Mouse (Mus musculus) left cerebral cortex, postnatal 4 days (tissue): Measurements from ENCODE around the gene Borcs8. TPM values are rescaled to one million over a fixed set of nuclear protein-coding genes. Genes with fewer than 3 reads are reported as not detected.

Experiments used
- DNase-seq: peaks from one replicate; pipeline ENCODE4 v3.0.0-alpha.2; 2022
- intact Hi-C: fragments of 180-260 bp; cut with DNase I; formaldehyde crosslinking; loops from one replicate; pipeline ENCODE4 v1.15.1; 2025
- total RNA-seq, 2 experiments: library from RNA; stranded (reverse); gene quantifications; 2 replicates each; pipeline ENCODE4 v1.2.3; 2021

Borcs8 gene
- total RNA-seq, 2 experiments from 2014 or later: 42.2 to 44.7 TPM

DNA sequence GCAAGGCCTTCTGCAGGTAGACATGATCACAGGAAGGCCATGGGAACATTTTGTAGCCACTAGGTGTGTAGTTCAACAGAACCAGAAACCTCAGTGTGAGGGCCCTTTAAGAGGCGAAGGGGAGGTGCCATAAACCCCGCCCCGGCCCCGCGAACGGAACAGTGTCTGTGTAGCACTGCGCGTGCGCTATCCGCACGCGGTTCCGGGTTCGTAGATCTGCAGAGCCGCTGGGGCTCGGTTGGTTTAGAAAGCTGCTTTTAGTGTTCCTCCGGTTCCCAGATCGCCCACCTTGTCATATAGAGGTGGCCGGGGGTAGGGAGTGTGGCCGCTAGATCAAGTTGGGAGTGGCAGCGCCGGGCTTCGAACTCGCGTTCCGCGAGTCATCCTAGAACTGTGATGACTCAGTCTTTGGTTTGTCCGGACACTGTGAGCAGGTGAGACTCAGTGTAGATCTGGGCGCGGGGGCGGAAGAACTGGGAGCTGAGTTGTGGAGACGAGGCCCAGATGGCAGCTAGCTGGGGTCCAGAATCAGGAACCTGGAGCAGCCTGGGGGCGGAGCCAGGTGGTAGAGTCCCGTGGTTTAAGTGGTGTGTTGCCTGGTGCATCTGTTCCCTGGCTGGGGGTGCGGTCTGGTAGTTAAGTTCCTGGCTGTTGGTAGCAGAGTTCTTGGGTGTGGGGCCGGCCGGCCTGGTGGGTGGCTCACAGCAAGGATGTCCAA, 8.0 kb upstream of the Borcs8 start, which contains the start of gene Nr2c2ap:
Gene Nr2c2ap, plus strand, starts transcription at position 168 of the 718 bp plus-strand sequence.
- intact Hi-C loops: no loop called here

DNA sequence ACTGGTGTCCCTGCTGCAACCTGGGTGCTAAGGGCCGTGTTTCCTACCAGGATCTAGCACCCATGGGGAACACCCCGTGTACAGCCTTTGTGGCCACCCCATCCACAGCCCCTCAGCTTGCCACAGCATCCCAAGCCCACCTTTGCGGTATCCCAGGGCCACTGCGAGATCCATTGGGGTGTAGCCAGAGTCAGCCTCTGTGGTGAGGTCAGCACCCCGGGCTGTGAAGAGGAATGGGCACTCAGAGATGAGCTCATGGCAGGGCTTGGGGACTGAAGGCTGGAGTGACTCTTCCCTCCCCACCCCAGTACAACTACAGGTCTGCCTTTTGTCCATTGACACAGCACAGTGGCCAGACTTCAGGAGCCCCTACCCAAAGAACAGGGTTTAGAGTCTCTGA, 5.2 kb upstream of the Borcs8 start:
- intact Hi-C loops: no loop called here
- no peak for DNase-seq

More for the DNA sequence above, 8.0 kb upstream of the Borcs8 start, which contains the start of gene Nr2c2ap:
- DNase-seq: peak; percentile 85

GRCm38 (mm10) chr8:70134931-70135330, 4.4 kb upstream of the Borcs8 start:
- DNase-seq: no peak
- intact Hi-C loops: no loop called here

DNA sequence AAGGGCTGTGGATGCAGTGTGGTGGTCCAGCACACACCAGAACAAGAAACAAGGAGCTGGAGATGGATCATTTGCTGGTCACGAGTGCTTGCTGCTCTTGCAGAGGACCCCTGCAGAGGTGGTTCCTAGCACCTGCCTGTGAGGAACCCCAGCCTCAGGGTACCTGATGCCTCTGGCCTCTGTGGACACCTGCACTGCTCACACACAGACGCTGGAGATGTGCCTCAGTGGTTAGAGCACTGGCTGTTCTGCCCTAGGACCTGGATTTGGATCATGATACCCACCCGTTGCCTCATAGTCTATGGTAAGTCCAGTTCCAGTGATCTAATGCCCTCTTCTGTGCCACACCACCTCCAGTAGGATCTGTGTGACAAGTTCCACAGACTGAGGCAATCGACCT, 2.7 kb upstream of the Borcs8 start:
- no peak for DNase-seq
- intact Hi-C loops: no loop called here

- DNase-seq: no peak
- intact Hi-C loops: no loop called here
These were observed 1.4 kb upstream of the Borcs8 start for GRCm38 (mm10) chr8:70137890-70138289.

DNA sequence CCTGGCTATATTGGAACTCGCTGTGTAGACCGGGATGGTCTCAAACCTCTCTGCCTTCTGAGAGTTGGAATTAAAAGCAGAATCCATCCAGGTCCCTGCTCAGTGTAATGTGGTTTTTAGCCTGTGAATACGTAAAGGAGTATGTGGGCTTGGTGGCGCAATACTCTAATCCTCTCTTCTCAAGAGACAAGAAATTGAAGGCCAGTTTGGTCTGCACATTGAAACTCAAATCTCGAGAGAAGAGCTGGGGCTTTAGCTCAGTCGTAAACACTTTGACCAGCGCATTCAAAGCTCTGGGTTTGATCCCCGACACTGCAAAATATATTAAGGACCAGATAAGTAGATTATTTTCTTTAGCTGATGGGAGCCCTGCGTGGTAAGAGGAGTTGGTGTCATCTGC, 682 bp downstream of the Borcs8 start:
- intact Hi-C loops: no loop called here
- DNase-seq: no peak

DNA sequence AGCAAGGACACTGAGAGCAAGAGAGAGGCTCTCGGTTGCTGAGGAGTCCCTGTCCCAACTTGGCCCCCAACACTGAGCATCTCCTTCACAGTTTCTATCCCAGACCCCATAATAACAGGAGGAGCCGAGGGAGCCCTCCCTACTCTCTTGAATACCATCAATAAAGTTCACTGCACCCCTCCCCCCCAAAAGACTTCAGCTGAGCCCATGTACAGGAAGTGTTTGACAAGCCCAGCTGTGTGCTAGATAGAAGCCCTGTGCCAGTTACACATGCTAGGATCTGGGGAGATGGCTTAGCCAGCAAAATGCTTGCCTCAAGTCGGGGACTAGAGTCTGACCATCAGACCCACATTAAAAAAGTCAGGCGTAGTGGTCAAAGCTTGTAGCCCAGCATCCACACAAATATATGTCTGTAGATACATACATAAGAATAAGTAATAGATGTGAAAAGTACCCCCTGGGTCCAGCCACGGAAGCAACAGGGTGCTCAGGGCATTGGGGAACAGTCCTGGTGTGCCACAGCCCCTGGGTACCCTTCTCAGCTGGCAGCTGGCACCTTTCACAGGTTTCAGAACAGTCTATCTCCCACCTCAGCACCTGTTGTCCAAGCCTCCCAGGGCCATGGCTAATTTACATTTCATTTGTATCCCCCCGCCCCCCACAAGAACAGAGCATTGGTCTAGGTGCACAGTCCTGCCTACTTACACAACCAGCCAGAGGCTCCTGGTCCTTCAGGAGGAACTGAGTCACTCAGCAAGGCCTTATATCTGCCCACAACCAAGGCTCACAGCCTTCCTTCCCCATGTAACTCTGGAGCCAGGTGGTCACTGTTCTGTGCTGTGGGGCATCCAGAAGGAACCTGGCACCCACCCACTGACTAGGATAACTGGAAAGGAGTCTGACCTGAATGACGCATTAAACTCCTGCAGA, 8.6 kb downstream of the Borcs8 start:
- intact Hi-C loops: no loop called here
- no peak for DNase-seq

GRCm38 (mm10) chr8:70150158-70150557, 10.9 kb downstream of the Borcs8 start:
- intact Hi-C loops: no loop called here
- no peak for DNase-seq

GRCm38 (mm10) chr8:70152537-70153257, 13.4 kb downstream of the Borcs8 start:
- DNase-seq: peak; percentile 82
- intact Hi-C loops: no loop called here

DNA sequence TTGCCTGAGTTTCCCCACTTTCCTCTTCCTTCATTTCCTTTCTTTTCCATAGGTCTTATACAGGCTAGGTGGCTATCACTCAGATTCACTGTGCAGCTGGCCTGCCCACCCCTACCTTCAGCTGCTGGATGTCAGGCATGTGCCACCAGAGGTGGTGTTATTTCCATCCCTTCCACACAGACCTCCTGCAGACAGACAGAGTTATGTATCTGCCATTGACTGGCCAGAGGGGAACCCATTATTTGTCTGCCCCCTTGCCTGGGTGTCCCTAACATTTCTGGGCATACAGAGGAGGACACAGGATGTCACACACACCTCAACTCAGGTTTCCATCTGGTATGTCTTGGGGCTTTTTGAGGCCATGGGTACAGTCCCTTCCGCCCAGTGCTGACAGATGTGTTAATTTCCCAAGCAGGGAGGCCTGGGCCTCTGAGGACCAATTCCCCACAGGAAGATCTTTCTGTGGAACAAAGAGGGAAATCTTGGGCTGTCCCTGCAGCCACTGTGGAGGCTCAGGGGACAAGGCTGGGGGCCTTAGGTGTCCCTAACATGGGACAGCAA, 18.0 kb downstream of the Borcs8 start:
- no peak for DNase-seq
- intact Hi-C loops: no loop called here

- peak; percentile 69 for DNase-seq
- intact Hi-C loops: no loop called here
These were observed 19.0 kb downstream of the Borcs8 start for GRCm38 (mm10) chr8:70158069-70158853.

DNA sequence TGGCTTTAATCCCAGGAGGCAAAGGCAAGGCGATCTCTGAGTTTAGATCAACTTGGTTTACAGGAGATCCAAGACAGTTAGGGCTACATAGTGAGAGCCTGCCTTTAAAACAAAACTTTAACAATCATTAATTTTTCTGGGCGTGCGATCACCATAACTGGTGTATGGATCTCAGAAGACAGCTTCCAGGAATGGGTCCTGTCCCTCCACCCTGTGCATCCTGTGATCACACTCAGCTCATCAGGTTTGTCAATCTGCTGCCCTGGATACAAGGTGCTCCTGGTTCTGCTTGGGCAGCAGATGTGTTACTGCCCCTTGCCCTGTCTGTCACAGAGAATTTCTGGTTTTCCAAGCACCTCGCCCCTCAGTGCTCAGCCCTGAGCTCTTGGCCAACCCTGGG, 19.9 kb downstream of the Borcs8 start:
- intact Hi-C loops: no loop called here

GRCm38 (mm10) chr8:70160015-70160414, 20.7 kb downstream of the Borcs8 start:
- DNase-seq: no peak
- intact Hi-C loops: loop anchor here (10.0 kb wide), 1 partner anchor 245 kb away; no protein-coding TSS in a partner anchor

More for the DNA sequence above, 19.9 kb downstream of the Borcs8 start:
- no peak for DNase-seq

GRCm38 (mm10) chr8:70163316-70163715, 24.0 kb downstream of the Borcs8 start:
- intact Hi-C loops: loop anchor here (10.0 kb wide), 1 partner anchor 249 kb away; no protein-coding TSS in a partner anchor
- no peak for DNase-seq

DNA sequence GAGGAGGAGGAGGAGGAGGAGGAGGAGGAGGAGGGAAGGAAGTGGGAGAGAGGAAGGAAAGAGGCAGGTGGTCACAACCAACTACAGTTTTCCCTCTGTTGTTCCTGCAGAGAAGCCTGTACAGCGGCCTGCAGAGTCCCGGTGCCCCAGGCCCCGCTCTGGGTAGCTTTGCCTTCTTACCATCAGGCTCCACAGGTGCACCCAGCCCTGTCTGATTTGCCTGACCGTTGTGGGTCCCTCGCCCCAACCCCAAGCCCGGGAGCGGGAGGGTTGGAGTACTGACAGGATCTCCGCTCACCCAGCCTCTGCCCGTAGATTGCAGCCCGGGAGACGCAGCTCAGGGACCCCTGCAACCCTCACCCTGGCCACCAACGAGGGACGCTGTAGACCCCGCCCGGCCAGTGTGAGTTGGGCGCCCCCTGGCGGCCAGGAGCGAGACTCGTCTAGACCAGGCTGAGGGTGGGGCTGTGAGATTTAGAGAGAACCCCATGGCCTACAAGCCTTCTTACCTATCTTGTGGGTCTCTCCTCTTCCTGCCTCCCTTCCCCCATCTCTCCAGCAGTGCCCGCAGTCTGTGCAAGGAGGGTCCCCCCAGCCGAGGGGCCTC, 27.3 kb downstream of the Borcs8 start:
- DNase-seq: peak; percentile 83
- intact Hi-C loops: loop anchor here (10.0 kb wide), 1 partner anchor 252 kb away; no protein-coding TSS in a partner anchor

DNA sequence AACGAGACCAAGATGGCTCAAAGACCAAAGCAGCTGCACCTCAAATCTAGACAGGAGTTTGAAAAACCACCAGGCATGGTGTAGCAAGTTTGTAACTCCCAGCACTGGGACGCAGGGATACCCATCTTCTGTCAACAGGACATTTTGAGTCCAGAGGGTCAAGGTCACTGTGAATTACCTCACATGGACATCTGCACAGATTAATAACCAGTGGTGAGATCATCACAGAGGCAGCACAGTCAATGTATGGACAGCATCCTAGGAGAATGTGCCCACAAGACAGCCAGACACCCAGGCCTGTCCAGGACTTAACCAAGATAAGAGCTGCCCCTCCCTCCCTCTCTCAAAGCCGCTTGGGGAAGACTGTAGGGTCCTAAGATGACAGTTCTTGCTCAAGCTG, 30.8 kb downstream of the Borcs8 start:
- no peak for DNase-seq
- intact Hi-C loops: no loop called here

DNA sequence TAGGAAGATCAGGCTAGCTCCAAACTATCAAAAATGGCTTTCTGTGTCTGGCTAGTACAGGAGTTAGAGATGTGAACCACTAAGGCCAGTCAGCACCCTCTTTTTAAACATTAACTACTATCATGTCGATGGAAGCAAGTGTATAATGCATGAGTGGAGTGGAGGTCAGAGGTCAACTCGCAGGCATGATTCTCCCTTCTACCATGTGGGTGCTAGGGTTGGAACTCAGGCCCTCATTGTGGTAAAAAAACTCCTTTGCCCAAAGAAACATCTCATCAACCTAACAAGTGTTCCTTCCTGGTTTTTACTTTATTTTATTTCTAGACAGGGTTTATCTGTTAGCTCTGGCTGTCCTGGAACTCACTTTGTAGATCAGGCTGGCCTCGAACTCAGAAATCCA, 31.4 kb downstream of the Borcs8 start:
- no peak for DNase-seq
- intact Hi-C loops: no loop called here

- DNase-seq: no peak
- intact Hi-C loops: no loop called here
These were observed 31.9 kb downstream of the Borcs8 start for GRCm38 (mm10) chr8:70171240-70171639.

DNA sequence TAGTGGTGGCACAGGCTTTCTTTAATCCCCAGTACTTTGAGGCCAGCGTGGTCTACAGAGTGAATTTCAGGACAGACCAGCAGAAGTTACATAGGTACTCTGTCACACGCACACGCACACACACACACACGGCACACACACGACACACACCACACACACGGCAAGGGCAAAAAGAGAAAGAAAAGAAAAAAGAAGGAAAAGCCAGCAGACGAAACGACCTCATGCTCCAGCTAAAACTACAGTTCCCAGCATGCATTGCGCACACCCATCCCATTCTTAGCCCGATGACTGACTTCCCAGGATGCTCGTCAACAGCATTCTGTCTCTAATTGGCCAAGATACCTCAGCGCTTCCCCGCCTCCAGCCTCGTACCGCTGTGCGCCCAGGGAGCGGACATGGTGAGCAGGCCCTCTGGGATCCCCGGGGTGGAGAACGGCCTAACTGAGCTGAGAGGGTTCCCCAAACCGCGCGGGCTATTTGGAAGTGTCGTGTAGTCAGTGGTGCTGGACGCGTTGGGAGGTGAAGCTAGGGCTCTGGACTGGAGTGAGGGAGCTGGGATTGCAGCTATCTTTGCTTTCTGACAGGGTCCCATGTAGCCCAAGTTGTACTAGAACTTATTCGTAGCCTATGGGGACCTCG, 32.9 kb downstream of the Borcs8 start, which contains the start of gene Tmem161a:
Gene Tmem161a, plus strand, starts transcription at position 314 of the 639 bp plus-strand sequence.
- intact Hi-C loops: no loop called here
- peak; percentile 88 for DNase-seq
